Mouse (Mus musculus): ENCODE data around the gene Cep128. TPM values are rescaled to one million over a fixed set of nuclear protein-coding genes. Genes with fewer than 3 reads are reported as not detected.

The Cep128 gene
- polyA plus RNA-seq, 1 experiment, result 12.8 TPM

GRCm38 (mm10) chr12:91176808-91177526 is 207.2 kb downstream of the Cep128 start:
- no peak overlapping the region for H3K27ac ChIP-seq (ENCODE audit: control insufficient read depth, insufficient read depth, low read length)
- no peaks in the 10 kb centered on the region for H3K4me1 ChIP-seq (replicated peaks; ENCODE audit: control insufficient read depth, insufficient read depth, low read length)
- no peaks in the 10 kb centered on the region for H3K36me3 ChIP-seq (ENCODE audit: control insufficient read depth, insufficient read depth, low read length)
- no peak overlapping the region for H3K4me3 ChIP-seq (ENCODE audit: control insufficient read depth, insufficient read depth, low read length)
- TF ChIP-seq CTCF (IDR thresholded peaks at IDR 0.05; ENCODE audit: borderline replicate concordance, control insufficient read depth, extremely low read depth, insufficient read depth, low read length, poor library complexity), result no peak
- no peak for TF ChIP-seq POLR2A (IDR thresholded peaks at IDR 0.05; ENCODE audit: control insufficient read depth, extremely low read depth, insufficient read depth, low read length, poor library complexity)
- no peak for DNase-seq
- no peaks in the 10 kb centered on the region for H3K27me3 ChIP-seq (ENCODE audit: control insufficient read depth, insufficient read depth, low read length)
- WGBS, result 84% methylated on average over 5 of the region's 5 CpGs

GRCm38 (mm10) chr12:91171613-91172012 is 212.6 kb downstream of the Cep128 start:
- Histone ChIP-seq H3K27me3 (ENCODE audit: control insufficient read depth, insufficient read depth, low read length) (no peaks in the 10 kb centered on the region), H3K36me3 (ENCODE audit: control insufficient read depth, insufficient read depth, low read length) (no peaks in the 10 kb centered on the region), H3K4me3 (ENCODE audit: control insufficient read depth, insufficient read depth, low read length) (no peak overlapping the region), H3K4me1 (replicated peaks; ENCODE audit: control insufficient read depth, insufficient read depth, low read length) (no peaks in the 10 kb centered on the region), H3K27ac (ENCODE audit: control insufficient read depth, insufficient read depth, low read length) (no peak overlapping the region)
- TF ChIP-seq CTCF (IDR thresholded peaks at IDR 0.05; ENCODE audit: borderline replicate concordance, control insufficient read depth, extremely low read depth, insufficient read depth, low read length, poor library complexity) (no peak), POLR2A (IDR thresholded peaks at IDR 0.05; ENCODE audit: control insufficient read depth, extremely low read depth, insufficient read depth, low read length, poor library complexity) (no peak)
- no peak for DNase-seq
- 93% methylated on average over 3 of the region's 3 CpGs for WGBS

- no peaks in the 10 kb centered on the region for H3K4me1 ChIP-seq (replicated peaks; ENCODE audit: control insufficient read depth, insufficient read depth, low read length)
- no peaks in the 10 kb centered on the region for H3K36me3 ChIP-seq (ENCODE audit: control insufficient read depth, insufficient read depth, low read length)
- WGBS, result 92% methylated on average over 6 of the region's 6 CpGs
- TF ChIP-seq CTCF (IDR thresholded peaks at IDR 0.05; ENCODE audit: borderline replicate concordance, control insufficient read depth, extremely low read depth, insufficient read depth, low read length, poor library complexity) (no peak), POLR2A (IDR thresholded peaks at IDR 0.05; ENCODE audit: control insufficient read depth, extremely low read depth, insufficient read depth, low read length, poor library complexity) (no peak)
- no peak for DNase-seq
- no peak overlapping the region for H3K4me3 ChIP-seq (ENCODE audit: control insufficient read depth, insufficient read depth, low read length)
- H3K27ac ChIP-seq (ENCODE audit: control insufficient read depth, insufficient read depth, low read length), result no peak overlapping the region
- no peaks in the 10 kb centered on the region for H3K27me3 ChIP-seq (ENCODE audit: control insufficient read depth, insufficient read depth, low read length)
These were observed 223.0 kb downstream of the Cep128 start for GRCm38 (mm10) chr12:91161015-91161730.

GRCm38 (mm10) chr12:91158481-91158880 is 225.7 kb downstream of the Cep128 start:
- H3K36me3 ChIP-seq (ENCODE audit: control insufficient read depth, insufficient read depth, low read length), result no peaks in the 10 kb centered on the region
- TF ChIP-seq CTCF (IDR thresholded peaks at IDR 0.05; ENCODE audit: borderline replicate concordance, control insufficient read depth, extremely low read depth, insufficient read depth, low read length, poor library complexity) (no peak), POLR2A (IDR thresholded peaks at IDR 0.05; ENCODE audit: control insufficient read depth, extremely low read depth, insufficient read depth, low read length, poor library complexity) (no peak)
- WGBS, result 83% methylated on average over 2 of the region's 2 CpGs
- no peak overlapping the region for H3K4me3 ChIP-seq (ENCODE audit: control insufficient read depth, insufficient read depth, low read length)
- H3K4me1 ChIP-seq (replicated peaks; ENCODE audit: control insufficient read depth, insufficient read depth, low read length), result no peaks in the 10 kb centered on the region
- DNase-seq, result no peak
- H3K27ac ChIP-seq (ENCODE audit: control insufficient read depth, insufficient read depth, low read length), result no peak overlapping the region
- no peaks in the 10 kb centered on the region for H3K27me3 ChIP-seq (ENCODE audit: control insufficient read depth, insufficient read depth, low read length)

- H3K27ac ChIP-seq (ENCODE audit: control insufficient read depth, insufficient read depth, low read length), result no peak overlapping the region
- H3K27me3 ChIP-seq (ENCODE audit: control insufficient read depth, insufficient read depth, low read length), result no peaks in the 10 kb centered on the region
- no peaks in the 10 kb centered on the region for H3K4me1 ChIP-seq (replicated peaks; ENCODE audit: control insufficient read depth, insufficient read depth, low read length)
- H3K36me3 ChIP-seq (ENCODE audit: control insufficient read depth, insufficient read depth, low read length), result no peaks in the 10 kb centered on the region
- H3K4me3 ChIP-seq (ENCODE audit: control insufficient read depth, insufficient read depth, low read length), result no peak overlapping the region
- no peak for DNase-seq
- 94% methylated on average over 7 of the region's 7 CpGs for WGBS
- TF ChIP-seq POLR2A (IDR thresholded peaks at IDR 0.05; ENCODE audit: control insufficient read depth, extremely low read depth, insufficient read depth, low read length, poor library complexity), result no peak
- TF ChIP-seq CTCF (IDR thresholded peaks at IDR 0.05; ENCODE audit: borderline replicate concordance, control insufficient read depth, extremely low read depth, insufficient read depth, low read length, poor library complexity), result no peak
These were observed 230.2 kb downstream of the Cep128 start for GRCm38 (mm10) chr12:91154052-91154451.

- no peaks in the 10 kb centered on the region for H3K4me1 ChIP-seq (replicated peaks; ENCODE audit: control insufficient read depth, insufficient read depth, low read length)
- no peaks in the 10 kb centered on the region for H3K27me3 ChIP-seq (ENCODE audit: control insufficient read depth, insufficient read depth, low read length)
- no peak for DNase-seq
- H3K4me3 ChIP-seq (ENCODE audit: control insufficient read depth, insufficient read depth, low read length), result no peak overlapping the region
- TF ChIP-seq CTCF (IDR thresholded peaks at IDR 0.05; ENCODE audit: borderline replicate concordance, control insufficient read depth, extremely low read depth, insufficient read depth, low read length, poor library complexity) (no peak), POLR2A (IDR thresholded peaks at IDR 0.05; ENCODE audit: control insufficient read depth, extremely low read depth, insufficient read depth, low read length, poor library complexity) (no peak)
- no peak overlapping the region for H3K27ac ChIP-seq (ENCODE audit: control insufficient read depth, insufficient read depth, low read length)
- WGBS, result 99% methylated on average over 3 of the region's 3 CpGs
- no peaks in the 10 kb centered on the region for H3K36me3 ChIP-seq (ENCODE audit: control insufficient read depth, insufficient read depth, low read length)
These were observed 235.1 kb downstream of the Cep128 start for GRCm38 (mm10) chr12:91149152-91149551.

Measured in thymus, adult 2 months (tissue).